Mouse (Mus musculus) limb, embryonic 12.5 days (tissue): ENCODE measurements around the gene Gm21767. TPM values are rescaled to one million over a fixed set of nuclear protein-coding genes. Genes with fewer than 3 reads are reported as not detected.
"Not testable (repeated sequence)": the region's sequence is repeated elsewhere in the genome, so short reads cannot be mapped to it uniquely, and the experiment has no call there.

Experiments
- ATAC-seq: fragments of 200-750 bp; cut with Nextera tagmentation; 2 replicates; pipeline ENCODE4 v1.8.0; 2017; ENCODE audit warnings: low read depth, moderate TSS enrichment; ENCODE audit not compliant: insufficient number of reproducible peaks, insufficient read depth, low FRiP score, low TSS enrichment
- H3K27ac ChIP-seq: fragments of 300-500 bp; sonication (generic); 2 replicates; pipeline ENCODE4 v1.5.1; 2016; ENCODE audit warnings: mild to moderate bottlenecking, moderate library complexity
- H3K27me3 ChIP-seq: fragments of 300-500 bp; sonication (generic); 2 replicates; pipeline ENCODE4 v1.6.1; 2016; ENCODE audit warnings: mild to moderate bottlenecking, moderate library complexity
- H3K36me3 ChIP-seq: fragments of 300-500 bp; sonication (generic); 2 replicates; pipeline ENCODE4 v1.6.1; 2016; ENCODE audit warnings: mild to moderate bottlenecking, moderate library complexity
- H3K4me1 ChIP-seq: fragments of 300-500 bp; sonication (generic); replicated peaks from 2 replicates; pipeline ENCODE4 v1.6.1; 2016
- H3K4me2 ChIP-seq: fragments of 300-500 bp; sonication (generic); 2 replicates; pipeline ENCODE4 v1.6.1; 2016; ENCODE audit warnings: mild to moderate bottlenecking, moderate library complexity
- H3K4me3 ChIP-seq: fragments of 300-500 bp; sonication (generic); replicated peaks from 2 replicates; pipeline ENCODE4 v1.5.1; 2016; ENCODE audit warnings: mild to moderate bottlenecking
- H3K9ac ChIP-seq: fragments of 300-500 bp; sonication (generic); replicated peaks from 2 replicates; pipeline ENCODE4 v1.6.1; 2016; ENCODE audit warnings: mild to moderate bottlenecking, moderate library complexity
- H3K9me3 ChIP-seq: fragments of 300-500 bp; sonication (generic); 2 replicates; pipeline ENCODE4 v1.6.1; 2016; ENCODE audit warnings: mild to moderate bottlenecking, moderate library complexity
- WGBS: fragments of 180-500 bp; shearing (Covaris S2); methylation state at CpG from one replicate; pipeline ENCODE4 v1.1.7; 2016; 5-methylcytosine and 5-hydroxymethylcytosine counted together
- polyA plus RNA-seq: library from polyadenylated mRNA; unstranded; fragments of >200 nt; fragmentation: Nextera tagmentation; extraction: Ambion mirVana; gene quantifications from 2 replicates; pipeline ENCODE4 v1.2.1, GENCODE M21; 2016

Gm21767 gene
- not detected in 2 replicates for polyA plus RNA-seq

DNA sequence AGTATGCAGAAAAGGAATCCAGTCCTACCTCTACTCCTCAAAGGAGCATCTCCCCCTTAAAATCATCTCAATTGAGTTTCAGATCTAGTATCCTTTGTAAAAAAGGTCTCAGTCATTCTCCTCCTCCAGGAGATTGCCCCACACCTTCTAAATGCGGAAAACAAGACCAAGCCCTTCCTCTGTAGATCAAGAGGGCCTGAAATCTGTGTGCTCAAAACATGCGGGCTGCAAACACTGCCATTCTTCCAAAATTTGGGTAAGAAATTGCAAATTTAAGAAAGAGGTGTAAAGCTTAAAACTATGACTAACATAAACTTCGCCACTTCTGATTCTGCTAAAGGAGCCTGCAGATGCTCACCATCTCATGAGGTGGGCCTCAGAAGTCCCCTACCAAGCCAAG lies at the start of gene Gm21767:
Gene Gm21767, plus strand, starts transcription at position 301 of the 400 bp plus-strand sequence.
- not testable (repeated sequence) for H3K36me3 ChIP-seq, H3K4me2 ChIP-seq, H3K4me1 ChIP-seq, H3K4me3 ChIP-seq, H3K27me3 ChIP-seq, ATAC-seq, H3K9me3 ChIP-seq, H3K27ac ChIP-seq, H3K9ac ChIP-seq
- no CpG with 5 or more reads among the region's 3 CpGs for WGBS
